ENCODE assay signal across 12 mouse cellular contexts in genomic region chr6:84926066-84926465, GRCm38 (mm10).
DNase-seq lines count a peak whose midpoint lies in the region; ATAC-seq and TF ChIP-seq lines count a peak whose summit lies in the region.
"Had no signal": no experiment of that assay in that cellular context is flagged by ENCODE, and none has a peak within 500 bp of the region (broad histone marks: within the 10 kb centered on the region; RNA-seq: fewer than 3 reads in every experiment).

No protein-coding gene starts in this region.

- TF ChIP-seq CTCF in kidney, postnatal 0 days (IDR thresholded peaks at IDR 0.05; ENCODE audit: low read depth), result peak; percentile 75
- no peak for TF ChIP-seq CTCF in G1E (IDR thresholded peaks at IDR 0.05; ENCODE audit: low read depth, low read length)

- 63% methylated on average over 3 of the region's 3 CpGs for WGBS in kidney, postnatal 0 days
- WGBS in kidney, embryonic 16.5 days, result 64% methylated on average over 3 of the region's 3 CpGs

- no peak overlapping the region for H3K4me2 ChIP-seq in kidney, postnatal 0 days (ENCODE audit: low read length)
- H3K4me2 ChIP-seq in kidney, embryonic 16.5 days (replicated peaks; ENCODE audit: low read depth, low read length), result no peak overlapping the region

- no peak overlapping the region for H3K4me3 ChIP-seq in kidney, postnatal 0 days (replicated peaks; ENCODE audit: low read depth, low read length)
- H3K4me3 ChIP-seq in kidney, embryonic 16.5 days (ENCODE audit: low read length), result no peak overlapping the region
- H3K4me3 ChIP-seq in G1E (ENCODE audit: low read depth, low read length), result no peak overlapping the region
- H3K4me3 ChIP-seq: erythroblast, embryonic 14.5 days; heart, embryonic 10.5 days had no signal

- peak; percentile 39 for DNase-seq in CD4-positive, CD25-positive, alpha-beta regulatory T cell, adult 2 months (ENCODE audit: low read depth, low spot score)
- peak; percentile 58 for DNase-seq in kidney, postnatal 0 days (ENCODE audit: low spot score)
- peak; percentile 5 for DNase-seq in G1E (ENCODE audit: low spot score)
- peak; percentile 20 for DNase-seq in hindlimb bud, embryonic 11.5 days (ENCODE audit: extremely low spot score, low read depth, low spot score)
- DNase-seq in adrenal gland, postnatal 10 days, result no peak
- DNase-seq: kidney, postnatal 25 days; thymus, postnatal 4 days had no signal

- ATAC-seq in CD4-positive, CD25-positive, alpha-beta regulatory T cell, adult 4 months, result no peak
- ATAC-seq in kidney, postnatal 0 days (replicated peaks; ENCODE audit: low FRiP score, low read depth), result no peak
- ATAC-seq in kidney, embryonic 16.5 days (ENCODE audit: low FRiP score, low TSS enrichment), result no peak
- ATAC-seq in G1E (ENCODE audit: extremely low read depth, insufficient number of reproducible peaks, low FRiP score, poor library complexity, severe bottlenecking), result no peak
- ATAC-seq in inflammation-experienced regulatory T-cells, adult 6 months, result no peak

- no peak overlapping the region for H3K9ac ChIP-seq in kidney, postnatal 0 days (ENCODE audit: low read depth, low read length)
- no peak overlapping the region for H3K9ac ChIP-seq in kidney, embryonic 16.5 days (replicated peaks; ENCODE audit: low read length)

- no peaks in the 10 kb centered on the region for H3K4me1 ChIP-seq in kidney, postnatal 0 days (replicated peaks; ENCODE audit: insufficient read depth, low read length)
- no peaks in the 10 kb centered on the region; the same call in 1 of the 2 replicates for H3K4me1 ChIP-seq in kidney, embryonic 16.5 days (ENCODE audit: insufficient read depth, low read length)
- peaks cover 32% of the 10 kb centered on the region for H3K4me1 ChIP-seq in G1E (ENCODE audit: insufficient read depth, low read depth, low read length)

- no peaks in the 10 kb centered on the region for H3K27me3 ChIP-seq in kidney, postnatal 0 days (ENCODE audit: insufficient read depth, low read length)
- no peaks in the 10 kb centered on the region for H3K27me3 ChIP-seq in kidney, embryonic 16.5 days (ENCODE audit: insufficient read depth, low read length)
- H3K27me3 ChIP-seq in G1E (ENCODE audit: insufficient read depth, low read length), result peaks cover 4% of the 10 kb centered on the region

- no peaks in the 10 kb centered on the region for H3K36me3 ChIP-seq in kidney, postnatal 0 days (ENCODE audit: insufficient read depth, low read length)
- H3K36me3 ChIP-seq in kidney, embryonic 16.5 days (ENCODE audit: insufficient read depth, low read length), result 0 out of 2 replicates have a peak, but pooled peaks cover 2% of the 10 kb centered on the region
- no peaks in the 10 kb centered on the region for H3K36me3 ChIP-seq in G1E (replicated peaks)
- H3K36me3 ChIP-seq: heart, embryonic 10.5 days had no signal

- H3K9me3 ChIP-seq in kidney, postnatal 0 days (replicated peaks; ENCODE audit: low read length), result no peaks in the 10 kb centered on the region
- no peaks in the 10 kb centered on the region for H3K9me3 ChIP-seq in kidney, embryonic 16.5 days (ENCODE audit: low read length)
- peaks cover 2% of the 10 kb centered on the region; the same call in 1 of the 2 replicates for H3K9me3 ChIP-seq in G1E (replicated peaks)
- H3K9me3 ChIP-seq: heart, embryonic 10.5 days had no signal

- no peak overlapping the region for H3K27ac ChIP-seq in kidney, postnatal 0 days
- no peak overlapping the region for H3K27ac ChIP-seq in kidney, embryonic 16.5 days (ENCODE audit: low read length)
- H3K27ac ChIP-seq: heart, embryonic 10.5 days had no signal
